Mouse (Mus musculus) kidney, embryonic 16.5 days (tissue): ENCODE measurements around the gene Fndc3b. TPM values are rescaled to one million over a fixed set of nuclear protein-coding genes. Genes with fewer than 3 reads are reported as not detected.

Experiments used
- ATAC-seq: fragments of 200-750 bp; cut with Nextera tagmentation; 2 replicates; pipeline ENCODE4 v1.8.0; 2017; ENCODE audit warnings: moderate TSS enrichment; ENCODE audit not compliant: low FRiP score, low TSS enrichment
- H3K27ac ChIP-seq: fragments of 300-500 bp; sonication (generic); 2 replicates; pipeline ENCODE4 v1.5.1; 2014; ENCODE audit warnings: low read length
- H3K27me3 ChIP-seq: fragments of 300-500 bp; sonication (generic); 2 replicates; pipeline ENCODE4 v1.6.1; 2014; ENCODE audit warnings: low read length, control low read depth, mixed read lengths; ENCODE audit not compliant: insufficient read depth
- H3K36me3 ChIP-seq: fragments of 300-500 bp; sonication (generic); 2 replicates; pipeline ENCODE4 v1.6.1; 2014; ENCODE audit warnings: low read length, control low read depth, mixed read lengths; ENCODE audit not compliant: insufficient read depth
- H3K4me1 ChIP-seq: fragments of 300-500 bp; sonication (generic); 2 replicates; pipeline ENCODE4 v1.6.1; 2014; ENCODE audit warnings: low read length, control low read depth, mixed read lengths; ENCODE audit not compliant: insufficient read depth
- H3K4me2 ChIP-seq: fragments of 300-500 bp; sonication (generic); replicated peaks from 2 replicates; pipeline ENCODE4 v1.6.1; 2014; ENCODE audit warnings: low read depth, low read length
- H3K4me3 ChIP-seq: fragments of 300-500 bp; sonication (generic); 2 replicates; pipeline ENCODE4 v1.5.1; 2014; ENCODE audit warnings: mild to moderate bottlenecking, low read length
- H3K9ac ChIP-seq: fragments of 300-500 bp; sonication (generic); replicated peaks from 2 replicates; pipeline ENCODE4 v1.6.1; 2014; ENCODE audit warnings: low read length
- H3K9me3 ChIP-seq: fragments of 300-500 bp; sonication (generic); 2 replicates; pipeline ENCODE4 v1.6.1; 2016; ENCODE audit warnings: low read length, control low read depth
- WGBS: fragments of 180-500 bp; shearing (Covaris S2); extraction: QIAGEN DNeasy Blood & Tissue Kit; methylation state at CpG from one replicate; pipeline ENCODE4 v1.1.7; 2014; 5-methylcytosine and 5-hydroxymethylcytosine counted together
- polyA plus RNA-seq: library from polyadenylated mRNA; unstranded; fragments of >200 nt; fragmentation: Nextera tagmentation; extraction: Ambion mirVana; gene quantifications from 2 replicates; pipeline ENCODE4 v1.2.1, GENCODE M21; 2015

The Fndc3b gene
- polyA plus RNA-seq, 1 experiment from 2014 or later, result 30.4 TPM

DNA sequence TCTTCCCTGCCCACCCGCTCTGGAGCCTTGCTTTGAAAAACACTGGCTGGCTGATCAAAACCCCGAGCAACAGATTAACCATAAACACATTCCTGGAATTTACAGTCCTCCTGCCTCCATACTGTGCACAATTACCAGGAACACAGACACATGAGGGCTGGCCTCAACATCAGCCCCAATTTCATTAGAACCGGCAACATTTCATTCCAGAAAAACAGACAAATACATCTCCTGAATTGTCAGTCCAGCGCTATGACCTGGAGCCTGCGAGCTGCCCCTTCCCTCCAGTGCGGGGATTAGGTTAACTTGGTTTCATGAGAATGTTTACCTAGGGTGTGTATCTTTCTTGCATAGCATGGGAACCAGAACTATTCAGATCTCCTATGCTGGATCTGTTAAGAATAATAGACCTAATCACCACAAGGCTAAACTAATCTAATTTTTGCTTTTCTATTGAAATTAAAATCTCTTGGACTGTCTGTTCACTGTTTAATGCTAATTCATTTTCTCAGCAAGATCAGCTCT lies 275.9 kb downstream of the Fndc3b start:
- ATAC-seq, result no peak
- H3K9ac ChIP-seq, result no peak overlapping the region
- peaks cover 31% of the 10 kb centered on the region for H3K36me3 ChIP-seq
- H3K9me3 ChIP-seq, result no peaks in the 10 kb centered on the region
- H3K4me1 ChIP-seq, result peaks cover 39% of the 10 kb centered on the region
- no peak overlapping the region for H3K4me3 ChIP-seq
- H3K27ac ChIP-seq, result peak overlapping the region; percentile 74
- no peak overlapping the region for H3K4me2 ChIP-seq
- 28% methylated on average over 6 of the region's 6 CpGs for WGBS
- H3K27me3 ChIP-seq, result no peaks in the 10 kb centered on the region

DNA sequence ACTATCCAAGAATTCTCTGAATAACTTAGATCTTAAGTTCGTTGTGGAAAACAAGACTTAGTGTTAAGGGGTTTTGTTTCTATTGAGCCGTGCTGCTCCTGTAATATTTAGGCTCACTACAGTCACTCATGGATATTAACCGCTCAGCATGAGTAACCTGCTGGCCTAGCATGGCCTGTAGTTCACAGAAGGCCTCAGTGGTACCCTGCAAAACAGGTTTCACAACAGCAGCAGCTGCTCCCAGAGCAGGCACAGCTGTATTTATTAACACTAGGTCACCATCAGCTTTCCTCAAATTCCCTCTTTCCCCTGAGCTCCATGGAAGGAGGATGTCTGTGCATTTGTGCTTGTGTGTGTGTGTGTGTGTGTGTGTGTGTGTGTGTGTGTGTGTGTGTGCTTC lies 278.1 kb downstream of the Fndc3b start:
- no peak overlapping the region for H3K27ac ChIP-seq
- no peaks in the 10 kb centered on the region for H3K27me3 ChIP-seq
- no peak for ATAC-seq
- no peak overlapping the region for H3K4me3 ChIP-seq
- WGBS, result 67% methylated on average over 3 of the region's 3 CpGs
- no peak overlapping the region for H3K9ac ChIP-seq
- no peaks in the 10 kb centered on the region for H3K9me3 ChIP-seq
- H3K4me2 ChIP-seq, result no peak overlapping the region
- peaks cover 19% of the 10 kb centered on the region; the same call in 1 of the 2 replicates for H3K36me3 ChIP-seq
- peaks cover 41% of the 10 kb centered on the region for H3K4me1 ChIP-seq

DNA sequence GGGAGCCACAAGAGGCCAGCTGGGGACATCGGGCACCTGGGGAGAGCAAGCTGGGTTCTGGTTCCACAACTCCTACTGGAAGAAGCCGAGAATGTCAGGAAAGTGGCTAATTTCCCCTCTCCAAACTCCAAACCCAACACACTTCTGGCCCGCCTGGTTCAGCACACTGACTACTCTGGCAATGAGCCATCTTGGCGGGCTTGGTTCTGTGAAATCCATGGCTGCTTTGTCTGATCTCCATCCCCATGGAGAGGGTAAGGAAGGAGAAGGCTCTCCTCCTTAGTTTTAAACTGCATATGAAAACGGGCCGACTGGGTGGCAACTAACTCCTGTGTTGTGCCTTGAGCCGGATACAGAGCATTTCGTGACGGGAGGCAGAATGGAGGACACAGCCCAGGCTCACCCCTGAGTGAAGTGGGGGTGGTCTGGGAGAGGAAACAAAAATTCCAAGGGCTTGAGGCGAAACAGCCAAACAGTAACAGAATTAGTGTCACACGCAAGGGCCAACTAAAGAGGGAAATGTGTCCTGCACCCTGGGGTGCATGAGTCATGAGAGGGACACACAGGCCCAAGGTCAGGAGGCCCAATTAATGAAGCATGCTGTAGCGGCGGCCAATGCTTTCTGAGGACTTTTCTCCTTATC lies 280.4 kb downstream of the Fndc3b start:
- Histone ChIP-seq H3K27me3 (no peaks in the 10 kb centered on the region), H3K4me2 (no peak overlapping the region), H3K36me3 (peaks cover 16% of the 10 kb centered on the region; the same call in 1 of the 2 replicates), H3K27ac (peak overlapping the region; percentile 20; the same call in 1 of the 2 replicates), H3K9ac (no peak overlapping the region), H3K4me1 (peaks cover 40% of the 10 kb centered on the region), H3K4me3 (no peak overlapping the region), H3K9me3 (no peaks in the 10 kb centered on the region)
- 71% methylated on average over 13 of the region's 13 CpGs for WGBS
- no peak for ATAC-seq

DNA sequence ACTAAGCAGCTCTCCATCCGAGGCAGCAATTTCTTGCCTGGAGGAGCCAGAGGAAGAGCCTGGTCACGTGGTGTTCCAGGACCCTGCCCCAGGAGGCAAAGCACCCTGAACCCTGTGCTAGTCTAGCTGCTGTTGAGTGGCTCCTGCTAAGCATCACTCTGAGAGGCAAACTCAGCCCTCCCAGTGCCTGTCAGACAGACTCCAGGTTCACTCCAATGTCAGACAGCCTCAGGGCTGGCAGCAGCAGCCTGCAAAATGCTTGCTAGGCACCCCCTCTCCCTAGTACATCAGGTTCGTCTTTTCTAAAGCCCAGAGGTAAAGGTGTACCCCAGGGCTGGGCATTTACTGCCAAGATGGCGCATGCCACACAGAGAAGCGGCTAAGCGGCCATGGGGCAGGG lies 283.7 kb downstream of the Fndc3b start:
- H3K27me3 ChIP-seq, result no peaks in the 10 kb centered on the region
- H3K4me2 ChIP-seq, result no peak overlapping the region
- H3K9ac ChIP-seq, result no peak overlapping the region
- peaks cover 37% of the 10 kb centered on the region for H3K36me3 ChIP-seq
- no peak overlapping the region for H3K4me3 ChIP-seq
- 90% methylated on average over 6 of the region's 6 CpGs for WGBS
- ATAC-seq, result no peak; the same call in 1 of the 2 replicates
- peaks cover 25% of the 10 kb centered on the region for H3K4me1 ChIP-seq
- no peaks in the 10 kb centered on the region for H3K9me3 ChIP-seq
- H3K27ac ChIP-seq, result no peak overlapping the region

DNA sequence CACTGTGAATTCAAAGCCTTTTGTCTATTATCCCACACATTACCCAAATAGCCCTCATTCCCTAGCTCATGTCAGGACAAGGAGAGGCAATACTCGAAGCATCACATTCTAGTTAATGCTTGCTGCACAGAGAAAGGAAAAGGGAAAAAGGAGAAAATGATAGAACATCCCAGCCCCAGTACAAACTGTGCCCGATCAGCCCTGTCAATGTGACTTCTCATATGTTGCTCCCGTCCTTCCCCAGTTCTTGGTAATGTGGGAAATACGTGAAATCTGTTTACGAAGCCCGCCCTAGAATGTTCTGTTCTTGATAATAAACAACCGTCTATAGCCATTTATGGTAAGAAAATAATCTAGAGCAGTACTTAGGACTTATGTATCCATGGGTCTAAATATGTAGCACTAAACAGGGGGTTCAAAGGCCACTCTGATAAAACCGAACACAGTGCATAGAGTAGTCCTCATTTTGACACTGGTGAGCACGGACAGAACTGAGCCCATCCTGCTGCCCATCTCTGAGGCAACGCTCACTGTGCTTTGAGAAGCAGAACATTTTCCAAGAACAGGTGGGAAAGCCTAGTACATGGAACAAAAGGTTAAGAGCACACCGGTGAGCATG lies 286.9 kb downstream of the Fndc3b start:
- H3K27ac ChIP-seq, result no peak overlapping the region
- H3K9ac ChIP-seq, result no peak overlapping the region
- no peaks in the 10 kb centered on the region for H3K27me3 ChIP-seq
- no peaks in the 10 kb centered on the region for H3K9me3 ChIP-seq
- H3K36me3 ChIP-seq, result peaks cover 43% of the 10 kb centered on the region
- no peaks in the 10 kb centered on the region for H3K4me1 ChIP-seq
- 84% methylated on average over 11 of the region's 11 CpGs for WGBS
- no peak overlapping the region for H3K4me2 ChIP-seq
- no peak for ATAC-seq
- H3K4me3 ChIP-seq, result no peak overlapping the region

GRCm38 (mm10) chr3:27422521-27422920 lies 288.6 kb downstream of the Fndc3b start:
- Histone ChIP-seq H3K27me3 (no peaks in the 10 kb centered on the region), H3K36me3 (peaks cover 48% of the 10 kb centered on the region), H3K4me1 (no peaks in the 10 kb centered on the region), H3K9me3 (no peaks in the 10 kb centered on the region), H3K27ac (no peak overlapping the region), H3K4me3 (no peak overlapping the region), H3K4me2 (no peak overlapping the region), H3K9ac (no peak overlapping the region)
- WGBS, result 81% methylated on average over 6 of the region's 6 CpGs
- ATAC-seq, result no peak

- H3K4me1 ChIP-seq, result no peaks in the 10 kb centered on the region
- no peak overlapping the region for H3K4me2 ChIP-seq
- H3K9me3 ChIP-seq, result no peaks in the 10 kb centered on the region
- 70% methylated on average over 12 of the region's 12 CpGs for WGBS
- H3K9ac ChIP-seq, result no peak overlapping the region
- H3K4me3 ChIP-seq, result no peak overlapping the region
- ATAC-seq, result no peak
- peaks cover 50% of the 10 kb centered on the region for H3K36me3 ChIP-seq
- no peak overlapping the region for H3K27ac ChIP-seq
- H3K27me3 ChIP-seq, result no peaks in the 10 kb centered on the region
Observed at GRCm38 (mm10) chr3:27421980-27422379, 289.1 kb downstream of the Fndc3b start.

DNA sequence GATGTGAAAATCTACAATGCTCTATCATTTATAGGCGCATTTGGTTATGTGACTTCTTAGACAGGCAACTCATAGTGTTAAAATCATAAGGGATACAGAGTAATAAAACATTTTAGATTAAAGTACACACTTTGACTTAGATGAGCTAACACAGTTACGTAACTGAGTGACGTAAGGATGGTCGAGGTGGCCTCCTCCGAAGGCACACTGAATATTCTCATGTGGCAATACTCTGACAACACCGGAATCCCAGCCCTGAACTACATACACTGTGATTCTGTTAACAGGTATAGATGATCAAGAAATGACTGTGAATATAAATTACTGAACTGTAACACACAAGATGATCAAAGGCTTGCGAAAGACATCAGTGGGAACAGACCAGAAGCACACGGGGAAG lies 292.5 kb downstream of the Fndc3b start:
- Histone ChIP-seq H3K4me3 (no peak overlapping the region), H3K27me3 (no peaks in the 10 kb centered on the region), H3K4me2 (no peak overlapping the region), H3K36me3 (peaks cover 37% of the 10 kb centered on the region), H3K9me3 (no peaks in the 10 kb centered on the region), H3K9ac (no peak overlapping the region), H3K27ac (no peak overlapping the region), H3K4me1 (no peaks in the 10 kb centered on the region)
- 92% methylated on average over 8 of the region's 8 CpGs for WGBS
- ATAC-seq, result no peak

DNA sequence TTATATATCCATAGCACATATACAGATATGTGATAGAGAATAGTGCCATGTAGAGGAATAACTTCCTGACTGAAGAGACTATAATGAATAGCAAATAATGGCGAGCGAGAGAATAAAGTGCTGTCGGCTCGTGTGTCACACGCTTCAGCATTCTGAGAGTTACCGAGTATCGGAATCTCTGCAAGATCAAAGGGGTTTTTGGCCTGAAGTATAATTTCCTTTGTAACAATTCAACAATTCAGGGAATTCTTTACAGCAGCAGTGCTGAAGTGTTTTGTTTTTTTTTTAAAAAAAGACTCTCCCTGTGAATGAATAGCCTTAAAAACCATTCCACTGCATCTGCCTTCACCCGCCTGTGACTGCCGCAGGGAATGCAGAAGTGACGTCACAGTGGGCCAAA lies 294.3 kb downstream of the Fndc3b start:
- H3K4me1 ChIP-seq, result no peaks in the 10 kb centered on the region
- no peaks in the 10 kb centered on the region for H3K27me3 ChIP-seq
- 80% methylated on average over 10 of the region's 10 CpGs for WGBS
- no peak overlapping the region for H3K4me2 ChIP-seq
- peaks cover 27% of the 10 kb centered on the region for H3K36me3 ChIP-seq
- H3K9ac ChIP-seq, result no peak overlapping the region
- H3K27ac ChIP-seq, result no peak overlapping the region
- ATAC-seq, result no peak
- no peaks in the 10 kb centered on the region for H3K9me3 ChIP-seq
- no peak overlapping the region for H3K4me3 ChIP-seq

DNA sequence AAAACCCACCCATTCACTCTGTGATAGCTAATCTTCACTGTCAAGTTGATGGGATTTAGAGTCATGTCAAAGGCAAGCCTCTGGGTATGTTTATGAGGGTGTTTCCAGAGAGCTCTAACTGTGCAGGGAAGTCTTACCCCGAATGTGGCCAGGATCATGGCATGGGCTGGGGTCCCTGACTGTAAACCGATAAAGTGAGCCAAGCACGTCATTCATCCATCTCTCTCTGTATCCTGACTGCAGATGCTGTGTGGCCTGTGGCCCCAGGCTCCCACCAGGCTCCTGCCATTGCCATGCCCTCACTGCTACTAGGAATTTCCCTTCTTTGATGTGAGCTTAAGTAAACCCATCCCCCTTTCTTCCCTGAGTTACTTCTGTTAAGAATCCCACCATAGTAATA lies 297.5 kb downstream of the Fndc3b start:
- no peak for ATAC-seq

More for the DNA sequence above, 297.5 kb downstream of the Fndc3b start:
- Histone ChIP-seq H3K27me3 (no peaks in the 10 kb centered on the region), H3K9ac (no peak overlapping the region), H3K4me3 (no peak overlapping the region), H3K9me3 (no peaks in the 10 kb centered on the region), H3K36me3 (peaks cover 16% of the 10 kb centered on the region), H3K27ac (no peak overlapping the region), H3K4me2 (no peak overlapping the region), H3K4me1 (no peaks in the 10 kb centered on the region)
- 89% methylated on average over 3 of the region's 3 CpGs for WGBS
